ENCODE assay signal across 21 mouse cellular contexts in the genomic region with DNA sequence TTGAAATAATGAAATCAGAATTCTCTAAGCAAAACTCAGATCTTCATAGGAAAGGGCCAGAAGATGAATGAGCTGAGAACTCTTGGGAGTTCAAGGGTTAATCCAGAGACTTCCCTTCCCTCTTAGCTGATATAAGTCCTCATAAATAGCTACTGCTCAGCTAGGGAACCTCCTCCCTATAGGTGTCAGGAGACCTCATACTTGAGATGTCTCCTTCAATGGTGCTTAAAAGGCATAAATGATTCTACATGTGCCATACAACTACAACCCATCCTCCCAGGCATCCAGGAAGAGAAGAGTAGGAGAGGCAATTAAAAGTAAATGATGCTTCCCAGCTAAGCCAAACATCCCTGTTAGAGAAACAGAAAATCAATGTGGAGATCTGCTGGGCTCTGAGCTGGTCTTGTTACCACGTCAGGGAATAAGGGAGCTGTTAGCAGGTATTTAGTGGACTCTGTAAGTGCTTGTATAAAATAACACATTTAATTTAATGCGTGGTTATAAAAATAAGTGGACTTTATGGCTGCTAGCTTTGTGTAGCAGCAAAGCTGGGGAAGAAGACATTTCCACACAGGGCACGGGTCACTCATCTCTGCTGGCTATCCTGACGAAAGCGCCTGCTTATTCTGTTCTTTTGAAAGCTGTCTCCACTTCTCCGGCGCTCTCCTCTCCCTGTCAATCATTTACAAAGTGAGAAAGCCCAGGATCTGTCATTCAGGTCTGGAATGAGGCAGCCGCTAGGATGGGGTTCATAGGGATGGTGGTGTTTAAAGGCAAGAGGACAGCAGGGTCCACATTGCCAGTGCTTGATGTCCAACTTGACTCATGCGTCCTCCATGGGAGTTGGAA.
"Had no signal": no experiment of that assay in that cellular context is flagged by ENCODE, and none has a peak within 500 bp of the region (broad histone marks: within the 10 kb centered on the region; RNA-seq: fewer than 3 reads in every experiment).

No protein-coding gene starts in this region.

- H3K36me3 ChIP-seq: heart, embryonic 13.5 days; heart, embryonic 15.5 days; hindbrain, embryonic 13.5 days; hindbrain, embryonic 15.5 days; liver, embryonic 13.5 days had no signal

- H3K27me3 ChIP-seq: heart, embryonic 13.5 days; heart, embryonic 15.5 days; hindbrain, embryonic 13.5 days; hindbrain, embryonic 15.5 days; liver, embryonic 13.5 days had no signal

- H3K4me1 ChIP-seq: heart, embryonic 13.5 days; heart, embryonic 15.5 days; hindbrain, embryonic 13.5 days; hindbrain, embryonic 15.5 days; liver, embryonic 13.5 days had no signal

- H3K27ac ChIP-seq: heart, embryonic 13.5 days; heart, embryonic 15.5 days; hindbrain, embryonic 13.5 days; hindbrain, embryonic 15.5 days; hindbrain, postnatal 0 days; layer of hippocampus, adult 2 months; left cerebral cortex, adult 2 months; liver, embryonic 13.5 days had no signal

- H3K9me3 ChIP-seq: heart, embryonic 13.5 days; heart, embryonic 15.5 days; hindbrain, embryonic 13.5 days; hindbrain, embryonic 15.5 days; liver, embryonic 13.5 days had no signal

- ATAC-seq: forebrain, postnatal 0 days; hindbrain, postnatal 0 days had no signal

- H3K4me2 ChIP-seq: heart, embryonic 11.5 days; heart, embryonic 13.5 days; heart, embryonic 15.5 days; hindbrain, embryonic 13.5 days; hindbrain, embryonic 15.5 days; liver, embryonic 13.5 days had no signal

- H3K4me3 ChIP-seq: heart, embryonic 13.5 days; heart, embryonic 15.5 days; hindbrain, embryonic 13.5 days; hindbrain, embryonic 15.5 days; layer of hippocampus, adult 2 months; left cerebral cortex, adult 2 months; liver, embryonic 13.5 days had no signal

- DNase-seq: forebrain, postnatal 0 days; gastrocnemius, postnatal 14 days; gastrocnemius, postnatal 36 days; heart, adult 18-20 months; heart, postnatal 14 days; heart, postnatal 36 days; kidney, adult 18-20 months; kidney, adult 8-10 months; kidney, postnatal 10 days; kidney, postnatal 25 days; kidney, postnatal 4 days; liver; liver, embryonic 13.5 days had no signal

- H3K9ac ChIP-seq: forebrain, postnatal 0 days; heart, embryonic 13.5 days; heart, embryonic 15.5 days; hindbrain, embryonic 13.5 days; hindbrain, embryonic 15.5 days; liver, embryonic 13.5 days had no signal
